Mouse (Mus musculus): ENCODE measurements around the gene Epas1.

GRCm38 (mm10) chr17:86833945-86834344 is 80.4 kb downstream of the Epas1 start:
- TF ChIP-seq GATA1 (IDR thresholded peaks at IDR 0.05; ENCODE audit: low read depth, low read length): no peak
- no peak for TF ChIP-seq POLR2A (IDR thresholded peaks at IDR 0.05; ENCODE audit: control insufficient read depth in 1 of 2, insufficient read depth in 1 of 2, low read depth in 1 of 2, low read length in 2 of 2, poor library complexity in 1 of 2)
- no peak for TF ChIP-seq SMC3 (IDR thresholded peaks at IDR 0.05; ENCODE audit: low read depth, low read length)
- TF ChIP-seq CTCF (IDR thresholded peaks at IDR 0.05 in 2 of 3, conservative IDR thresholded peaks at IDR 0.05 in 1 of 3; ENCODE audit: control insufficient read depth in 1 of 3, insufficient read depth in 1 of 3, low read depth in 2 of 3, low read length in 3 of 3, poor library complexity in 1 of 3, severe bottlenecking in 1 of 3): no peak
- TF ChIP-seq JUND (IDR thresholded peaks at IDR 0.05; ENCODE audit: low read depth, low read length): no peak
- TF ChIP-seq NRF1 (IDR thresholded peaks at IDR 0.05; ENCODE audit: insufficient read depth, low read depth, low read length, poor library complexity, severe bottlenecking): no peak
- no peak for TF ChIP-seq RCOR1 (IDR thresholded peaks at IDR 0.05; ENCODE audit: low read depth, low read length)
- TF ChIP-seq POLR2AphosphoS5 (IDR thresholded peaks at IDR 0.05; ENCODE audit: borderline replicate concordance, low read depth, low read length): no peak
- TF ChIP-seq UBTF (IDR thresholded peaks at IDR 0.05; ENCODE audit: borderline replicate concordance, insufficient read depth, low read depth, low read length): no peak
- TF ChIP-seq EP300 (IDR thresholded peaks at IDR 0.05; ENCODE audit: low read depth in 1 of 2, low read length in 2 of 2): no peak
